Mouse (Mus musculus) hindbrain, embryonic 12.5 days (tissue): ENCODE measurements around the gene 1810030O07Rik. TPM values are rescaled to one million over a fixed set of nuclear protein-coding genes. Genes with fewer than 3 reads are reported as not detected.
"Not testable (repeated sequence)": the region's sequence is repeated elsewhere in the genome, so short reads cannot be mapped to it uniquely, and the experiment has no call there.

Experiments used
- ATAC-seq: fragments of 200-750 bp; cut with Nextera tagmentation; 2 replicates; pipeline ENCODE4 v1.8.0; 2017; ENCODE audit warnings: moderate TSS enrichment; ENCODE audit not compliant: low FRiP score
- H3K27ac ChIP-seq: fragments of 300-500 bp; sonication (generic); 2 replicates; pipeline ENCODE4 v1.5.1; 2016; ENCODE audit warnings: mild to moderate bottlenecking
- H3K27me3 ChIP-seq: fragments of 300-500 bp; sonication (generic); 2 replicates; pipeline ENCODE4 v1.6.1; 2016; ENCODE audit warnings: mild to moderate bottlenecking
- H3K36me3 ChIP-seq: fragments of 300-500 bp; sonication (generic); 2 replicates; pipeline ENCODE4 v1.6.1; 2016; ENCODE audit warnings: mild to moderate bottlenecking
- H3K4me1 ChIP-seq: fragments of 300-500 bp; sonication (generic); 2 replicates; pipeline ENCODE4 v1.6.1; 2016
- H3K4me2 ChIP-seq: fragments of 300-500 bp; sonication (generic); replicated peaks from 2 replicates; pipeline ENCODE4 v1.6.1; 2016; ENCODE audit warnings: mild to moderate bottlenecking
- H3K4me3 ChIP-seq: fragments of 300-500 bp; sonication (generic); 2 replicates; pipeline ENCODE4 v1.5.1; 2016; ENCODE audit warnings: mild to moderate bottlenecking
- H3K9ac ChIP-seq: fragments of 300-500 bp; sonication (generic); 2 replicates; pipeline ENCODE4 v1.6.1; 2016; ENCODE audit warnings: mild to moderate bottlenecking, moderate library complexity
- H3K9me3 ChIP-seq: fragments of 300-500 bp; sonication (generic); replicated peaks from 2 replicates; pipeline ENCODE4 v1.6.1; 2016; ENCODE audit warnings: mild to moderate bottlenecking
- whole genome bisulfite sequencing: fragments of 180-500 bp; shearing (Covaris S2); methylation state at CpG from one replicate; pipeline ENCODE4 v1.1.7; 2016; 5-methylcytosine and 5-hydroxymethylcytosine counted together
- polyA plus RNA-seq: library from polyadenylated mRNA; unstranded; fragments of >200 nt; fragmentation: Nextera tagmentation; extraction: Ambion mirVana; gene quantifications from 2 replicates; pipeline ENCODE4 v1.2.1, GENCODE M21; 2016

1810030O07Rik gene
- polyA plus RNA-seq, 1 experiment from 2014 or later, result 34.9 TPM

- WGBS, result 90% methylated on average over 2 of the region's 2 CpGs
These were observed 62.3 kb downstream of the 1810030O07Rik start for GRCm38 (mm10) chrX:12611211-12611610.

DNA sequence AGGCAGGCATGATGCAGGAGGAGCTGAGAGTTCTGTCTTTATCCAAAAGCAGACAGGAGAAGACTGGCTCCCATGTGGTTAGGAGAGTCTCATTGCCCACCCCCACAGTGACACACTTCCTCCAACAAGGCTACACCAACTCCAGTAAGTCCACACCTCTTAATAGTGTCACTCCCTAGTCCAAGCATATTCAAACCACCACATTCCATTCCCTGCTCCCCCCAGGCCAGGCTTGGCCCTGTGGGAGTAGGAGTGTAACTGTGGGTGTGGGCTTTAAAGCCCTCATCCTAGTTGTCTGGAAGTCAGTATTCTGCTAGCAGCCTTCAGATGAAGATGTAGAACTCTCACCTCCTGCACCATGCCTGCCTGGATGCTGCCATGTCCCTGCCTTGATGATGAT, 62.9 kb downstream of the 1810030O07Rik start:
- H3K36me3 ChIP-seq, result peaks cover 13% of the 10 kb centered on the region
- H3K4me1 ChIP-seq, H3K9me3 ChIP-seq, H3K27ac ChIP-seq, H3K4me3 ChIP-seq, H3K9ac ChIP-seq, ATAC-seq, H3K27me3 ChIP-seq, H3K4me2 ChIP-seq: not testable (repeated sequence)

More at GRCm38 (mm10) chrX:12611211-12611610, 62.3 kb downstream of the 1810030O07Rik start:
- no peak overlapping the region for H3K27ac ChIP-seq
- H3K4me1 ChIP-seq, result no peaks in the 10 kb centered on the region
- H3K4me2 ChIP-seq, result no peak overlapping the region
- H3K9me3 ChIP-seq, result no peaks in the 10 kb centered on the region
- ATAC-seq, result no peak
- H3K9ac ChIP-seq, result no peak overlapping the region
- H3K36me3 ChIP-seq, result peaks cover 13% of the 10 kb centered on the region
- 0 out of 2 replicates have a peak, but pooled peaks cover 3% of the 10 kb centered on the region for H3K27me3 ChIP-seq
- no peak overlapping the region for H3K4me3 ChIP-seq

Other genes with a start within 250 kb of the 1810030O07Rik start
- 108 and 113 TPM in 2 replicates for gene Atp6ap2, start 85.9 kb downstream of the 1810030O07Rik start, polyA plus RNA-seq
- gene Med14, start 88.4 kb upstream of the 1810030O07Rik start, polyA plus RNA-seq, result 19.4 and 23.2 TPM in 2 replicates